Mouse (Mus musculus): ENCODE data around the gene Gstp1.

- TF ChIP-seq MYOD1 (IDR thresholded peaks at IDR 0.05; ENCODE audit: control insufficient read depth, insufficient read length, low read depth) (no peak), MAX (IDR thresholded peaks at IDR 0.05) (no peak), CTCF (IDR thresholded peaks at IDR 0.05; ENCODE audit: control insufficient read depth, insufficient read depth, insufficient read length) (no peak), FOSL1 (IDR thresholded peaks at IDR 0.05; ENCODE audit: insufficient read depth, low read length, poor library complexity, severe bottlenecking) (no peak), USF1 (IDR thresholded peaks at IDR 0.05; ENCODE audit: low read depth) (no peak), MYOG (IDR thresholded peaks at IDR 0.05; ENCODE audit: control insufficient read depth, extremely low read depth, insufficient read length) (no peak)
Measured at GRCm38 (mm10) chr19:4057962-4058361, 20.2 kb upstream of the Gstp1 start.
